In genomic region chr1:182620470-182620869, GRCm38 (mm10) we compare ENCODE assay signal across 27 mouse cellular contexts. TPM values are rescaled to one million over a fixed set of nuclear protein-coding genes. Genes with fewer than 3 reads are reported as not detected.
DNase-seq lines count a peak whose midpoint lies in the region; ATAC-seq lines count a peak whose summit lies in the region.
"Had no signal": no experiment of that assay in that cellular context is flagged by ENCODE, and none has a peak within 500 bp of the region (broad histone marks: within the 10 kb centered on the region; RNA-seq: fewer than 3 reads in every experiment).

No protein-coding gene starts in this region.

- ATAC-seq in hindbrain, embryonic 11.5 days (ENCODE audit: low FRiP score): no peak
- no peak for ATAC-seq in hindbrain, embryonic 14.5 days (ENCODE audit: low FRiP score)
- ATAC-seq: activated CD4-positive, CD25-positive, alpha-beta regulatory T cell, adult 4 months; forebrain, embryonic 13.5 days; intestine, postnatal 0 days had no signal

- H3K4me2 ChIP-seq in hindbrain, embryonic 11.5 days (replicated peaks; ENCODE audit: low read depth, low read length): no peak overlapping the region
- H3K4me2 ChIP-seq in hindbrain, embryonic 14.5 days (replicated peaks): no peak overlapping the region
- H3K4me2 ChIP-seq: forebrain, embryonic 13.5 days; hindbrain, embryonic 12.5 days; limb, embryonic 15.5 days; liver, embryonic 15.5 days; lung, embryonic 14.5 days; stomach, embryonic 15.5 days had no signal

- H3K9me3 ChIP-seq in hindbrain, embryonic 11.5 days (ENCODE audit: control insufficient read depth, low read length): no peaks in the 10 kb centered on the region
- no peaks in the 10 kb centered on the region for H3K9me3 ChIP-seq in hindbrain, embryonic 14.5 days (ENCODE audit: control insufficient read depth, low read length)
- H3K9me3 ChIP-seq: forebrain, embryonic 13.5 days; hindbrain, embryonic 12.5 days; limb, embryonic 10.5 days; limb, embryonic 15.5 days; liver, embryonic 15.5 days; stomach, embryonic 15.5 days had no signal

- no peaks in the 10 kb centered on the region for H3K36me3 ChIP-seq in hindbrain, embryonic 11.5 days (ENCODE audit: control insufficient read depth, insufficient read depth, low read length)
- H3K36me3 ChIP-seq in hindbrain, embryonic 14.5 days (replicated peaks; ENCODE audit: control insufficient read depth, insufficient read depth): no peaks in the 10 kb centered on the region
- H3K36me3 ChIP-seq: hindbrain, embryonic 12.5 days; limb, embryonic 10.5 days; limb, embryonic 15.5 days; liver, embryonic 15.5 days; stomach, embryonic 15.5 days had no signal

- 27% methylated on average over 4 of the region's 4 CpGs for WGBS in hindbrain, embryonic 11.5 days
- 31% methylated on average over 4 of the region's 4 CpGs for WGBS in hindbrain, embryonic 14.5 days

- H3K27ac ChIP-seq in hindbrain, embryonic 11.5 days (ENCODE audit: low read depth, low read length): 0 out of 2 replicates have a peak overlapping the region, but pooled peaks have one; percentile 13
- no peak overlapping the region for H3K27ac ChIP-seq in hindbrain, embryonic 14.5 days
- H3K27ac ChIP-seq: forebrain, embryonic 13.5 days; hindbrain, embryonic 12.5 days; limb, embryonic 10.5 days; limb, embryonic 15.5 days; liver, embryonic 15.5 days; stomach, embryonic 15.5 days had no signal

- no peaks in the 10 kb centered on the region for H3K27me3 ChIP-seq in hindbrain, embryonic 11.5 days (ENCODE audit: control insufficient read depth, insufficient read depth, low read length)
- H3K27me3 ChIP-seq in hindbrain, embryonic 14.5 days (ENCODE audit: control insufficient read depth, insufficient read depth, low read length): no peaks in the 10 kb centered on the region
- H3K27me3 ChIP-seq: forebrain, embryonic 13.5 days; hindbrain, embryonic 12.5 days; limb, embryonic 15.5 days; liver, embryonic 15.5 days; stomach, embryonic 15.5 days had no signal

- H3K4me1 ChIP-seq in hindbrain, embryonic 11.5 days (replicated peaks; ENCODE audit: control insufficient read depth, insufficient read depth, low read length): no peaks in the 10 kb centered on the region; the same call in 1 of the 2 replicates
- H3K4me1 ChIP-seq in hindbrain, embryonic 14.5 days (replicated peaks; ENCODE audit: control insufficient read depth, insufficient read depth, low read length): peaks cover 14% of the 10 kb centered on the region; the same call in 1 of the 2 replicates
- H3K4me1 ChIP-seq: limb, embryonic 15.5 days; liver, embryonic 15.5 days; stomach, embryonic 15.5 days had no signal

- H3K4me3 ChIP-seq in hindbrain, embryonic 11.5 days (ENCODE audit: low read depth, low read length): no peak overlapping the region
- H3K4me3 ChIP-seq in hindbrain, embryonic 14.5 days (replicated peaks; ENCODE audit: low read length): no peak overlapping the region
- H3K4me3 ChIP-seq: erythroblast, embryonic 14.5 days; forebrain, embryonic 13.5 days; hindbrain, embryonic 12.5 days; limb, embryonic 10.5 days; limb, embryonic 15.5 days; liver, embryonic 15.5 days; stomach, embryonic 15.5 days had no signal

- DNase-seq in hindbrain, embryonic 11.5 days (ENCODE audit: low spot score): no peak
- DNase-seq in hindbrain, embryonic 14.5 days (ENCODE audit: low spot score): no peak
- peak; percentile 34 to 35 for DNase-seq in kidney, postnatal 4 days
- DNase-seq in kidney, postnatal 25 days: no peak
- peak; percentile 60 for DNase-seq in embryo, embryonic 10.5 days (ENCODE audit: low spot score)
- peak; percentile 39 for DNase-seq in mesoderm, embryonic 11.5 days (ENCODE audit: low read depth, low spot score)
- no peak for DNase-seq in cerebellum, adult 8-10 months
- DNase-seq: cerebellum, adult 18-20 months; cerebellum, postnatal 14 days; gastrocnemius, postnatal 14 days; heart, postnatal 14 days; lung, embryonic 14.5 days; lung, postnatal 14 days; midbrain, embryonic 14.5 days; right cerebral cortex, postnatal 25 days had no signal

- H3K9ac ChIP-seq in hindbrain, embryonic 11.5 days (ENCODE audit: low read depth, low read length): no peak overlapping the region
- no peak overlapping the region for H3K9ac ChIP-seq in hindbrain, embryonic 14.5 days
- H3K9ac ChIP-seq: forebrain, embryonic 13.5 days; hindbrain, embryonic 12.5 days; limb, embryonic 15.5 days; liver, embryonic 15.5 days; lung, embryonic 14.5 days; stomach, embryonic 15.5 days had no signal

RNA-seq across cellular contexts. Expression of gene Capn8, which starts 55.7 kb away (rescaled TPM):
- not detected in 2 replicates for polyA plus RNA-seq in hindbrain, embryonic 11.5 days (2014; fragmentation: Nextera tagmentation; extraction: Ambion mirVana)
- not detected in 2 replicates for polyA plus RNA-seq in hindbrain, embryonic 14.5 days (2014; fragmentation: Nextera tagmentation; extraction: Ambion mirVana)
- polyA plus RNA-seq: adrenal gland, adult 2 months; erythroblast, embryonic 14.5 days; heart, embryonic 14.5 days; hindbrain, embryonic 12.5 days; limb, embryonic 10.5 days; limb, embryonic 15.5 days; liver, embryonic 15.5 days; lung, embryonic 14.5 days; midbrain, embryonic 14.5 days; neural tube, embryonic 11.5 days had no signal

Comparison
In these comparisons a context has a peak if more than half of its experiments do, and no peak if none do; other contexts are left out.
1. DNase-seq: peak in kidney, postnatal 4 days (2 of 2), embryo, embryonic 10.5 days (single experiment) and mesoderm, embryonic 11.5 days (single experiment); none in hindbrain, embryonic 11.5 days (single experiment), hindbrain, embryonic 14.5 days (single experiment), kidney, postnatal 25 days (0 of 2) and cerebellum, adult 8-10 months (single experiment).